Mouse (Mus musculus): Measurements from ENCODE around the gene Shc1. TPM values are rescaled to one million over a fixed set of nuclear protein-coding genes. Genes with fewer than 3 reads are reported as not detected.

Shc1 gene
- total RNA-seq, 1 experiment from 2014 or later = 58.1 TPM

GRCm38 (mm10) chr3:89434532-89434931, 16.3 kb downstream of the Shc1 start:
- no peak for ATAC-seq (ENCODE audit: extremely low read depth, insufficient number of reproducible peaks, low FRiP score, poor library complexity, severe bottlenecking)

- ATAC-seq (ENCODE audit: extremely low read depth, insufficient number of reproducible peaks, low FRiP score, poor library complexity, severe bottlenecking) = no peak
Observed at GRCm38 (mm10) chr3:89435041-89435440, 16.8 kb downstream of the Shc1 start.

GRCm38 (mm10) chr3:89436176-89437113, 18.2 kb downstream of the Shc1 start, which contains the start of gene Pbxip1:
Gene Pbxip1 (plus strand): TSS chr3:89436706.
- ATAC-seq (ENCODE audit: extremely low read depth, insufficient number of reproducible peaks, low FRiP score, poor library complexity, severe bottlenecking) = peak; percentile 51

GRCm38 (mm10) chr3:89437269-89437668, 19.0 kb downstream of the Shc1 start:
- ATAC-seq (ENCODE audit: extremely low read depth, insufficient number of reproducible peaks, low FRiP score, poor library complexity, severe bottlenecking) = peak; percentile 87

GRCm38 (mm10) chr3:89440691-89441090, 22.4 kb downstream of the Shc1 start:
- no peak for ATAC-seq (ENCODE audit: extremely low read depth, insufficient number of reproducible peaks, low FRiP score, poor library complexity, severe bottlenecking)

- peak; percentile 24; the same call in 1 of the 2 replicates for ATAC-seq (ENCODE audit: extremely low read depth, insufficient number of reproducible peaks, low FRiP score, poor library complexity, severe bottlenecking)
Observed at GRCm38 (mm10) chr3:89448720-89449537, 30.7 kb downstream of the Shc1 start.

- peak; percentile 61 for ATAC-seq (ENCODE audit: extremely low read depth, insufficient number of reproducible peaks, low FRiP score, poor library complexity, severe bottlenecking)
Observed at GRCm38 (mm10) chr3:89449541-89449940, 31.3 kb downstream of the Shc1 start.

GRCm38 (mm10) chr3:89451916-89452315, 33.7 kb downstream of the Shc1 start:
- no peak for ATAC-seq (ENCODE audit: extremely low read depth, insufficient number of reproducible peaks, low FRiP score, poor library complexity, severe bottlenecking)

- no peak for ATAC-seq (ENCODE audit: extremely low read depth, insufficient number of reproducible peaks, low FRiP score, poor library complexity, severe bottlenecking)
Observed at GRCm38 (mm10) chr3:89454401-89455177, 36.3 kb downstream of the Shc1 start, which contains the start of gene Pmvk. Gene Pmvk (plus strand): TSS chr3:89454541.

- no peak for ATAC-seq (ENCODE audit: extremely low read depth, insufficient number of reproducible peaks, low FRiP score, poor library complexity, severe bottlenecking)
Observed at GRCm38 (mm10) chr3:89455786-89456285, 37.6 kb downstream of the Shc1 start.

- peak; percentile 68 for ATAC-seq (ENCODE audit: extremely low read depth, insufficient number of reproducible peaks, low FRiP score, poor library complexity, severe bottlenecking)
Observed at GRCm38 (mm10) chr3:89456726-89457665, 38.8 kb downstream of the Shc1 start.

- peak; percentile 52 for ATAC-seq (ENCODE audit: extremely low read depth, insufficient number of reproducible peaks, low FRiP score, poor library complexity, severe bottlenecking)
Observed at GRCm38 (mm10) chr3:89458372-89458964, 40.2 kb downstream of the Shc1 start.

GRCm38 (mm10) chr3:89458965-89459807, 40.9 kb downstream of the Shc1 start:
- peak; percentile 78 for ATAC-seq (ENCODE audit: extremely low read depth, insufficient number of reproducible peaks, low FRiP score, poor library complexity, severe bottlenecking)

GRCm38 (mm10) chr3:89468268-89468667, 50.0 kb downstream of the Shc1 start:
- ATAC-seq (ENCODE audit: extremely low read depth, insufficient number of reproducible peaks, low FRiP score, poor library complexity, severe bottlenecking) = no peak

- no peak for ATAC-seq (ENCODE audit: extremely low read depth, insufficient number of reproducible peaks, low FRiP score, poor library complexity, severe bottlenecking)
Observed at GRCm38 (mm10) chr3:89472280-89472679, 54.0 kb downstream of the Shc1 start.

- no peak for ATAC-seq (ENCODE audit: extremely low read depth, insufficient number of reproducible peaks, low FRiP score, poor library complexity, severe bottlenecking)
Observed at GRCm38 (mm10) chr3:89473838-89474237, 55.6 kb downstream of the Shc1 start.

Measured in neutrophil, adult 5-6 weeks (primary cell).